Mouse (Mus musculus) limb, embryonic 11.5 days (tissue): Measurements from ENCODE around the gene Swt1. TPM values are rescaled to one million over a fixed set of nuclear protein-coding genes. Genes with fewer than 3 reads are reported as not detected.
A peak's percentile ranks its signal among the peaks of the same experiment; 100 is the strongest.
"Not testable (repeated sequence)": the region's sequence is repeated elsewhere in the genome, so short reads cannot be mapped to it uniquely, and the experiment has no call there.

Experiments used
- ATAC-seq: fragments of 200-750 bp; cut with Nextera tagmentation; 2 replicates; pipeline ENCODE4 v1.8.0; 2017; ENCODE audit warnings: low read depth; ENCODE audit not compliant: insufficient number of reproducible peaks, low FRiP score, low TSS enrichment
- DNase-seq: peaks from one replicate; pipeline ENCODE4 v3.0.0-alpha.2; 2015; ENCODE audit warnings: low spot score
- H3K27ac ChIP-seq: fragments of 300-500 bp; sonication (generic); replicated peaks from 2 replicates; pipeline ENCODE4 v1.5.1; 2014; ENCODE audit warnings: low read depth, mild to moderate bottlenecking, low read length
- H3K27me3 ChIP-seq: fragments of 300-500 bp; sonication (generic); 2 replicates; pipeline ENCODE4 v1.6.1; 2014; ENCODE audit warnings: mild to moderate bottlenecking, low read length, mixed read lengths; ENCODE audit not compliant: control insufficient read depth, insufficient read depth
- H3K36me3 ChIP-seq: fragments of 300-500 bp; sonication (generic); 2 replicates; pipeline ENCODE4 v1.6.1; 2014; ENCODE audit warnings: mild to moderate bottlenecking, low read length, moderate library complexity, mixed read lengths; ENCODE audit not compliant: control insufficient read depth, insufficient read depth
- H3K4me1 ChIP-seq: fragments of 300-500 bp; sonication (generic); 2 replicates; pipeline ENCODE4 v1.6.1; 2014; ENCODE audit warnings: low read length, mixed read lengths; ENCODE audit not compliant: control insufficient read depth, insufficient read depth
- H3K4me2 ChIP-seq: fragments of 300-500 bp; sonication (generic); 2 replicates; pipeline ENCODE4 v1.6.1; 2014; ENCODE audit warnings: low read depth, mild to moderate bottlenecking, moderate library complexity; ENCODE audit not compliant: severe bottlenecking
- H3K4me3 ChIP-seq: fragments of 300-500 bp; sonication (generic); 2 replicates; pipeline ENCODE4 v1.5.1; 2014; ENCODE audit warnings: low read depth, low read length
- H3K9ac ChIP-seq: fragments of 300-500 bp; sonication (generic); 2 replicates; pipeline ENCODE4 v1.6.1; 2014; ENCODE audit warnings: mild to moderate bottlenecking, low read length
- H3K9me3 ChIP-seq: fragments of 300-500 bp; sonication (generic); 2 replicates; pipeline ENCODE4 v1.6.1; 2016; ENCODE audit warnings: low read length; ENCODE audit not compliant: control insufficient read depth
- WGBS: fragments of 180-500 bp; shearing (Covaris S2); extraction: QIAGEN DNeasy Blood & Tissue Kit; methylation state at CpG from one replicate; pipeline ENCODE4 v1.1.7; 2014; 5-methylcytosine and 5-hydroxymethylcytosine counted together
- polyA plus RNA-seq: library from polyadenylated mRNA; unstranded; fragments of >200 nt; fragmentation: Nextera tagmentation; extraction: Ambion mirVana; gene quantifications from 2 replicates; pipeline ENCODE4 v1.2.1, GENCODE M21; 2014

Gene Swt1
- polyA plus RNA-seq, result 18.9 and 22.9 TPM in 2 replicates

- Histone ChIP-seq H3K27me3 (no peaks in the 10 kb centered on the region), H3K4me2 (peak within 1 kb of the TSS; percentile 52), H3K9me3 (no peaks in the 10 kb centered on the region), H3K9ac (peak within 1 kb of the TSS; percentile 91), H3K27ac (peak within 1 kb of the TSS; percentile 86), H3K36me3 (no peaks in the 10 kb centered on the region), H3K4me1 (no peaks in the 10 kb centered on the region), H3K4me3 (peak within 1 kb of the TSS; percentile 92)
- peak; percentile 99 for ATAC-seq
- peak; percentile 98 for DNase-seq
- under 1% methylated on average over 74 of the region's 74 CpGs for WGBS
These were observed at the start of gene Swt1, which contains the start of gene Trmt1l for GRCm38 (mm10) chr1:151428263-151429221. Swt1 (minus strand) TSS chr1:151428455. Trmt1l (plus strand) TSS chr1:151428542.

- not testable (repeated sequence) for H3K4me2 ChIP-seq, H3K4me3 ChIP-seq, H3K9me3 ChIP-seq, H3K9ac ChIP-seq, H3K4me1 ChIP-seq, DNase-seq, H3K27ac ChIP-seq, ATAC-seq, H3K27me3 ChIP-seq
- WGBS, result 95% methylated on average over 8 of the region's 8 CpGs
- peaks cover 19% of the 10 kb centered on the region for H3K36me3 ChIP-seq
These were observed 44.1 kb upstream of the Swt1 start for GRCm38 (mm10) chr1:151472386-151472785.

- Histone ChIP-seq H3K9me3 (no peaks in the 10 kb centered on the region), H3K27ac (no peak overlapping the region), H3K4me2 (no peak overlapping the region), H3K4me1 (no peaks in the 10 kb centered on the region), H3K36me3 (peaks cover 19% of the 10 kb centered on the region), H3K4me3 (no peak overlapping the region), H3K27me3 (no peaks in the 10 kb centered on the region), H3K9ac (no peak overlapping the region)
- 87% methylated on average over 7 of the region's 7 CpGs for WGBS
- ATAC-seq (no peak), DNase-seq (no peak)
These were observed 43.2 kb upstream of the Swt1 start for GRCm38 (mm10) chr1:151471429-151471828.

- DNase-seq, result no peak
- H3K4me1 ChIP-seq, result no peaks in the 10 kb centered on the region
- 89% methylated on average over 4 of the region's 4 CpGs for WGBS
- H3K9ac ChIP-seq, result no peak overlapping the region
- H3K27me3 ChIP-seq, result no peaks in the 10 kb centered on the region
- H3K36me3 ChIP-seq, result peaks cover 2% of the 10 kb centered on the region
- H3K4me2 ChIP-seq, result no peak overlapping the region
- no peak overlapping the region for H3K4me3 ChIP-seq
- ATAC-seq, result no peak
- H3K27ac ChIP-seq, result no peak overlapping the region
- H3K9me3 ChIP-seq, result no peaks in the 10 kb centered on the region
These were observed 38.3 kb upstream of the Swt1 start for GRCm38 (mm10) chr1:151466571-151466970.

- no peaks in the 10 kb centered on the region for H3K9me3 ChIP-seq
- no peak overlapping the region for H3K4me3 ChIP-seq
- DNase-seq, result no peak
- H3K4me2 ChIP-seq, result no peak overlapping the region
- peaks cover 2% of the 10 kb centered on the region; the same call in 1 of the 2 replicates for H3K36me3 ChIP-seq
- H3K27ac ChIP-seq, result no peak overlapping the region
- H3K4me1 ChIP-seq, result no peaks in the 10 kb centered on the region
- no peak overlapping the region for H3K9ac ChIP-seq
- 31% methylated on average over 4 of the region's 4 CpGs for WGBS
- ATAC-seq, result no peak
- H3K27me3 ChIP-seq, result no peaks in the 10 kb centered on the region
These were observed 36.7 kb upstream of the Swt1 start for GRCm38 (mm10) chr1:151464914-151465313.

GRCm38 (mm10) chr1:151461265-151461664 is 33.0 kb upstream of the Swt1 start:
- Histone ChIP-seq H3K9ac (no peak overlapping the region), H3K27ac (no peak overlapping the region), H3K9me3 (no peaks in the 10 kb centered on the region), H3K4me3 (no peak overlapping the region), H3K4me1 (no peaks in the 10 kb centered on the region), H3K36me3 (no peaks in the 10 kb centered on the region; the same call in 1 of the 2 replicates), H3K27me3 (no peaks in the 10 kb centered on the region), H3K4me2 (no peak overlapping the region)
- DNase-seq, result no peak
- ATAC-seq, result no peak
- WGBS, result 78% methylated on average over 9 of the region's 9 CpGs

- Histone ChIP-seq H3K4me3 (no peak overlapping the region), H3K36me3 (peaks cover 4% of the 10 kb centered on the region; the same call in 1 of the 2 replicates), H3K9ac (no peak overlapping the region), H3K27ac (no peak overlapping the region), H3K9me3 (no peaks in the 10 kb centered on the region), H3K4me1 (no peaks in the 10 kb centered on the region), H3K27me3 (no peaks in the 10 kb centered on the region), H3K4me2 (no peak overlapping the region)
- no peak for ATAC-seq
- DNase-seq, result no peak
- 89% methylated on average over 5 of the region's 5 CpGs for WGBS
These were observed 28.8 kb upstream of the Swt1 start for GRCm38 (mm10) chr1:151457087-151457486.

- Histone ChIP-seq H3K27ac (no peak overlapping the region), H3K36me3 (peaks cover 7% of the 10 kb centered on the region), H3K4me2 (no peak overlapping the region), H3K9ac (no peak overlapping the region), H3K4me1 (no peaks in the 10 kb centered on the region), H3K27me3 (no peaks in the 10 kb centered on the region), H3K4me3 (no peak overlapping the region), H3K9me3 (no peaks in the 10 kb centered on the region)
- WGBS, result 92% methylated on average over 11 of the region's 11 CpGs
- ATAC-seq (no peak), DNase-seq (no peak)
These were observed 23.7 kb upstream of the Swt1 start for GRCm38 (mm10) chr1:151451946-151452345.
